Mouse (Mus musculus): Measurements from ENCODE around the gene Skor1. TPM values are rescaled to one million over a fixed set of nuclear protein-coding genes. Genes with fewer than 3 reads are reported as not detected.
A peak's percentile ranks its signal among the peaks of the same experiment; 100 is the strongest.

The Skor1 gene
- polyA plus RNA-seq, 1 experiment: 0.07 TPM

DNA sequence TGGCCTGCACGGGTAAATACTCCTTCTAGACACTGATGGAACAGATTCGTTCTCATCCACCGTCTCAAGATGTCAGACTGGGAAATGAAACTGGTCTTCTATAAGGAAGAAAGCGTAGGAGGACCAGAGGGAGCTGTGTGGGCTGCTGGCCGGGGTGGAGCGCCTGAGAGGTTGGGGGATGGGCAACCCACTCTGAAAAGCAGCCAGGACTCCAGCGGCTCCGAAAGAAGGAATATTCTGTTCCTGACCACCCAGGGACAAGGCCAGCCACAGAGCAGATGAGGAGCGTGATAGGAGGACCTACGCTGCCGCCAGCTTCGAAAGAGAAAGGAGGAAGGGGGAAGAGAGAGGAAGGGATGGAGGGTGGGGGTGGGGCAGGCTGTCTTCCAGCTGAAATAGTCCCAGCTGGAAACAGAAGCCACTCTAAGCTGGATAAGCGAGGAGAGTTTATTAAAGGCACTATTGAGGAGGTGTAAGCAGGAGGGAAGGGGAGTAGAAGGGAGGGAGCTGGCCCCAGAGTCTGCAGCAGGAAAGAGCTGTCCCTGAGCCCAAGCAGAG is 56.7 kb downstream of the Skor1 start:
- DNase-seq (ENCODE audit: low spot score): peak; percentile 27

DNA sequence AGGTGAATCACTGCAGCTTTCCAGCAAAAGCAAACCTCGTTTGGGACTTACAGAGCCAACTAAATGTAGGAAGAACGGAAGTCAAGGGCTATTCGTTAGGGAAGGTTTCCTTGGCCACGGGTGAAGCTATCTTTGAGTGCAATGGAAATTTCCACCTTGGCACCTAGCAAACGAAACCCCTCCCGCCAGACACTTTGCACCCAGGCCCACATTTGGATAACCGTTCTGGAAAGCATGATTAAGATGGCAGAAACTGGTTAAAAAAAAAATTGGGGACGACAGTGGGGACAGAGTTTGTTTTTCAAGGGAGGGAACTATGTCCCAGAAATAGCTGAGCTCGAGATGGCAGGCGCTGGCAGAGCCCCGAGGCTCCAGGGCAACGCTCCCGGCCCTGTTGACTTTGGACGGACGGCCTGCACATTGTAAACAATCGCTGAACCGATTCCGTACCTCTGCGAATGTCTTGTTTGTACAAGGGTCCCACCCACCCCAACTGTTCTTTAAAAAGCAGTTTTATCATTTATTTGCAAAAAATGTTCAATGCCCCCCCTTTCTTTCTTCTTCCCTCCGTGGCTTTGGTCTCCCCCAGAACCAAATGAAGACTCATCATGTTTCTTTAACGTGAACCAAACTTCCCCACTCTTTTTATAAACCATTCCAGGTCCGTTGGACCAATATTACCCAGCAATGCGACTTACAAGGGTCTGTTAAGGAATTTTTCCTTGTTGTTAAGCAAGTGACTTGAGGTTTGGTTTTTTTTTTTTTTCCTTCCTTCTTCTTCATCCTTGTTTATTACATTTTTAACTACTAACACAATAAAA is 57.5 kb downstream of the Skor1 start:
- no peak for DNase-seq (ENCODE audit: low spot score)

DNA sequence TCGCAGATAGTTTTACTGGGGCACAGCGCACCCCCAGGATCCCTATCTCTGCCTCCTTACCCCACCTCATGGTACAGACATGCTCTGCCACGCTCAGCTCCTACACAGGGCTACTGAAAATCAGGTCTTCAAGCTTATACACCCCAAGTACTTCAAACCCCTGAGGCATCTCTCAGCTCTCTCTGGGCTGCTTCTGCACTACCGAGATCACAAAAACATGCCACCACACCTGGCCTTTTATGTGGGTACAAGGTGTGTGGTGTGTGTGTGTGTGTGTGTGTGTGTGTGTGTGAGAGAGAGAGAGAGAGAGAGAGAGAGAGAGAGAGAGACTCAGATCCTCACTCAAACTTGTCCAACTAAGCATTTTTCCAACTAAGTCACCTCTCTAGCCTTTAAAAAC is 59.6 kb downstream of the Skor1 start:
- DNase-seq (ENCODE audit: low spot score): no peak

Other genes with a start within 250 kb of the Skor1 start
- 22.4 and 23.5 TPM in 2 replicates for gene Pias1, start 161.0 kb downstream of the Skor1 start, polyA plus RNA-seq (2012; rRNA removed)
- gene Map2k5, start 228.9 kb upstream of the Skor1 start, polyA plus RNA-seq (2012; rRNA removed): 20.4 and 20.6 TPM in 2 replicates

All from urinary bladder, adult 2 months (tissue).